Mouse (Mus musculus) NIH3T3 (cell line): ENCODE measurements at regions not wholly inside any gene's neighbourhood (a gene's known extent, or its start where the extent isn't known, plus 50 kb on each side); places are given as distances from the start of the nearest gene placed in this dataset.

Experiments
- DNase-seq: peaks from one replicate; pipeline ENCODE4 v3.0.0-alpha.2; 2012; ENCODE audit warnings: low read depth

DNA sequence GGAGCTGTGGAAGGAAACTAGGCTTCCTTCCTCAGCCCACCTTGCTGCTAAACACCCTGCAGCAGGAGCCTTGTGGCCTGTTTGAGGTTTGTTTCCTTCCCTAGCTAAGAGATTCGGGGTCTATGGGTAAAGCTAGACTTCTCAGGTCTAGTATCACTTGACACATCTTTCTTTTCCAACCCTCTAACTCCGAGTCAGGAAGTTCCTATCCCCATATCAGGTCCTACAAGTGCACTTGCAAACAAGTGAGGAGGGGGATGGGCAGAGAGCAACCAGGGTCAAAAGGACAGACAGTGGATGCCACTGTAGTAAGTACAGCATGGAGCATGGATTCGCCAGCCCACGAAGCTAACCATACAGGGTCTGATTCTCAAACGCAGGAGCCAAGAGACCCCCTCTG, 73.5 kb downstream of the Ets2 start:
- no peak for DNase-seq

- no peak for DNase-seq
Measured at GRCm38 (mm10) chr16:95773151-95773550, 71.3 kb downstream of the Ets2 start.
